Mouse (Mus musculus) neural tube, embryonic 15.5 days (tissue): ENCODE results near the gene Epdr1. TPM values are rescaled to one million over a fixed set of nuclear protein-coding genes. Genes with fewer than 3 reads are reported as not detected.

Source experiments
- ATAC-seq: fragments of 200-750 bp; cut with Nextera tagmentation; 2 replicates; pipeline ENCODE4 v1.8.0; 2017; ENCODE audit warnings: mild to moderate bottlenecking, moderate TSS enrichment, moderate library complexity; ENCODE audit not compliant: low FRiP score
- H3K27ac ChIP-seq: fragments of 300-500 bp; sonication (generic); replicated peaks from 2 replicates; pipeline ENCODE4 v1.5.1; 2015; ENCODE audit warnings: mild to moderate bottlenecking, inconsistent platforms
- H3K27me3 ChIP-seq: fragments of 300-500 bp; sonication (generic); replicated peaks from 2 replicates; pipeline ENCODE4 v1.6.1; 2015; ENCODE audit warnings: inconsistent platforms
- H3K36me3 ChIP-seq: fragments of 300-500 bp; sonication (generic); 2 replicates; pipeline ENCODE4 v1.6.1; 2015; ENCODE audit warnings: inconsistent platforms
- H3K4me1 ChIP-seq: fragments of 300-500 bp; sonication (generic); 2 replicates; pipeline ENCODE4 v1.6.1; 2015; ENCODE audit warnings: inconsistent platforms
- H3K4me2 ChIP-seq: fragments of 300-500 bp; sonication (generic); 2 replicates; pipeline ENCODE4 v1.6.1; 2015; ENCODE audit warnings: inconsistent platforms, mild to moderate bottlenecking, moderate library complexity
- H3K4me3 ChIP-seq: fragments of 300-500 bp; sonication (generic); replicated peaks from 2 replicates; pipeline ENCODE4 v1.5.1; 2015; ENCODE audit warnings: mild to moderate bottlenecking, inconsistent platforms
- H3K9ac ChIP-seq: fragments of 300-500 bp; sonication (generic); replicated peaks from 2 replicates; pipeline ENCODE4 v1.6.1; 2015; ENCODE audit warnings: mild to moderate bottlenecking, inconsistent platforms
- H3K9me3 ChIP-seq: fragments of 300-500 bp; sonication (generic); replicated peaks from 2 replicates; pipeline ENCODE4 v1.6.1; 2016; ENCODE audit warnings: inconsistent platforms
- WGBS: fragments of 180-500 bp; shearing (Covaris S2); methylation state at CpG from one replicate; pipeline ENCODE4 v1.1.7; 2015; ENCODE audit warnings: mixed read lengths; 5-methylcytosine and 5-hydroxymethylcytosine counted together
- polyA plus RNA-seq: library from polyadenylated mRNA; unstranded; fragments of >200 nt; fragmentation: Nextera tagmentation; extraction: Ambion mirVana; gene quantifications from 2 replicates; pipeline ENCODE4 v1.2.1, GENCODE M21; 2015

Gene Epdr1
- polyA plus RNA-seq, 1 experiment from 2014 or later: 27.0 TPM

GRCm38 (mm10) chr13:19624632-19625320 lies 5.0 kb upstream of the Epdr1 start:
- WGBS: 82% methylated on average over 11 of the region's 11 CpGs
- H3K9ac ChIP-seq: no peak overlapping the region
- H3K27me3 ChIP-seq: 0 out of 2 replicates have a peak, but pooled peaks cover 7% of the 10 kb centered on the region
- peak overlapping the region; percentile 89; the same call in 1 of the 2 replicates for H3K4me2 ChIP-seq
- H3K27ac ChIP-seq: no peak overlapping the region
- H3K4me3 ChIP-seq: no peak overlapping the region
- H3K4me1 ChIP-seq: peaks cover 15% of the 10 kb centered on the region
- H3K36me3 ChIP-seq: no peaks in the 10 kb centered on the region
- ATAC-seq: no peak
- no peaks in the 10 kb centered on the region for H3K9me3 ChIP-seq

- Histone ChIP-seq H3K4me2 (peak overlapping the region; percentile 89), H3K27ac (no peak overlapping the region), H3K9me3 (no peaks in the 10 kb centered on the region), H3K4me3 (peak overlapping the region; percentile 51), H3K36me3 (no peaks in the 10 kb centered on the region), H3K27me3 (0 out of 2 replicates have a peak, but pooled peaks cover 7% of the 10 kb centered on the region), H3K9ac (peak overlapping the region; percentile 64), H3K4me1 (peaks cover 20% of the 10 kb centered on the region)
- ATAC-seq: peak; percentile 46
- WGBS: 17% methylated on average over 30 of the region's 30 CpGs
Measured at GRCm38 (mm10) chr13:19623228-19623905, 3.6 kb upstream of the Epdr1 start.

- ATAC-seq: peak; percentile 59
- Histone ChIP-seq H3K36me3 (no peaks in the 10 kb centered on the region), H3K4me2 (peak within 1 kb of the TSS; percentile 89), H3K4me3 (peak within 1 kb of the TSS; percentile 51), H3K9me3 (no peaks in the 10 kb centered on the region), H3K27me3 (0 out of 2 replicates have a peak, but pooled peaks cover 7% of the 10 kb centered on the region), H3K4me1 (peaks cover 25% of the 10 kb centered on the region), H3K27ac (no peak within 1 kb of the TSS), H3K9ac (peak within 1 kb of the TSS; percentile 64)
- WGBS: 3% methylated on average over 25 of the region's 25 CpGs
Measured at GRCm38 (mm10) chr13:19622573-19623227, 3.0 kb upstream of the Epdr1 start, which contains the start of gene Sfrp4. Gene Sfrp4, plus strand, starts transcription at chr13:19623104.

GRCm38 (mm10) chr13:19618841-19619215 lies 899 bp downstream of the Epdr1 start:
- Histone ChIP-seq H3K9ac (peak overlapping the region; percentile 86), H3K36me3 (no peaks in the 10 kb centered on the region), H3K4me1 (peaks cover 25% of the 10 kb centered on the region), H3K27me3 (0 out of 2 replicates have a peak, but pooled peaks cover 4% of the 10 kb centered on the region), H3K4me3 (peak overlapping the region; percentile 65), H3K27ac (peak overlapping the region; percentile 93), H3K9me3 (no peaks in the 10 kb centered on the region), H3K4me2 (peak overlapping the region; percentile 85)
- ATAC-seq: peak; percentile 65
- 2% methylated on average over 5 of the region's 5 CpGs for WGBS

- no peaks in the 10 kb centered on the region for H3K36me3 ChIP-seq
- no peak overlapping the region for H3K4me3 ChIP-seq
- H3K4me1 ChIP-seq: peaks cover 17% of the 10 kb centered on the region
- 0 out of 2 replicates have a peak, but pooled peaks cover 3% of the 10 kb centered on the region for H3K27me3 ChIP-seq
- peak overlapping the region; percentile 85 for H3K4me2 ChIP-seq
- no peaks in the 10 kb centered on the region for H3K9me3 ChIP-seq
- H3K9ac ChIP-seq: no peak overlapping the region
- WGBS: 95% methylated on average over 4 of the region's 4 CpGs
- ATAC-seq: no peak
- no peak overlapping the region for H3K27ac ChIP-seq
Measured at GRCm38 (mm10) chr13:19618081-19618480, 1.6 kb downstream of the Epdr1 start.

- Histone ChIP-seq H3K4me2 (no peak overlapping the region), H3K36me3 (no peaks in the 10 kb centered on the region), H3K9ac (no peak overlapping the region), H3K4me1 (peaks cover 10% of the 10 kb centered on the region), H3K27me3 (no peaks in the 10 kb centered on the region), H3K27ac (no peak overlapping the region), H3K9me3 (no peaks in the 10 kb centered on the region), H3K4me3 (no peak overlapping the region)
- no peak for ATAC-seq
- WGBS: 92% methylated on average over 1 of the region's 1 CpGs
Measured at GRCm38 (mm10) chr13:19614311-19614710, 5.4 kb downstream of the Epdr1 start.

GRCm38 (mm10) chr13:19613426-19613825 lies 6.3 kb downstream of the Epdr1 start:
- Histone ChIP-seq H3K36me3 (no peaks in the 10 kb centered on the region), H3K4me2 (no peak overlapping the region), H3K27me3 (no peaks in the 10 kb centered on the region), H3K4me1 (peaks cover 6% of the 10 kb centered on the region), H3K4me3 (no peak overlapping the region), H3K9me3 (no peaks in the 10 kb centered on the region), H3K9ac (no peak overlapping the region), H3K27ac (no peak overlapping the region)
- ATAC-seq: no peak
- 83% methylated on average over 1 of the region's 1 CpGs for WGBS

- Histone ChIP-seq H3K9me3 (no peaks in the 10 kb centered on the region), H3K36me3 (no peaks in the 10 kb centered on the region), H3K4me1 (peaks cover 1% of the 10 kb centered on the region), H3K4me3 (no peak overlapping the region), H3K27me3 (no peaks in the 10 kb centered on the region), H3K27ac (no peak overlapping the region), H3K4me2 (no peak overlapping the region), H3K9ac (no peak overlapping the region)
- no peak for ATAC-seq
- 39% methylated on average over 3 of the region's 3 CpGs for WGBS
Measured at GRCm38 (mm10) chr13:19612963-19613362, 6.8 kb downstream of the Epdr1 start.

GRCm38 (mm10) chr13:19612348-19612747 lies 7.4 kb downstream of the Epdr1 start:
- ATAC-seq: no peak
- H3K4me1 ChIP-seq: no peaks in the 10 kb centered on the region

GRCm38 (mm10) chr13:19608120-19608519 lies 11.6 kb downstream of the Epdr1 start:
- Histone ChIP-seq H3K4me2 (no peak overlapping the region), H3K9ac (no peak overlapping the region), H3K27ac (no peak overlapping the region), H3K4me3 (no peak overlapping the region), H3K36me3 (no peaks in the 10 kb centered on the region), H3K9me3 (no peaks in the 10 kb centered on the region), H3K4me1 (no peaks in the 10 kb centered on the region), H3K27me3 (no peaks in the 10 kb centered on the region)
- no peak for ATAC-seq

More at GRCm38 (mm10) chr13:19612348-19612747, 7.4 kb downstream of the Epdr1 start:
- Histone ChIP-seq H3K9me3 (no peaks in the 10 kb centered on the region), H3K9ac (no peak overlapping the region), H3K27me3 (no peaks in the 10 kb centered on the region), H3K36me3 (no peaks in the 10 kb centered on the region), H3K27ac (no peak overlapping the region), H3K4me2 (no peak overlapping the region), H3K4me3 (no peak overlapping the region)
- WGBS: 18% methylated on average over 1 of the region's 1 CpGs

GRCm38 (mm10) chr13:19604916-19605315 lies 14.8 kb downstream of the Epdr1 start:
- Histone ChIP-seq H3K27me3 (no peaks in the 10 kb centered on the region), H3K9ac (no peak overlapping the region), H3K27ac (no peak overlapping the region), H3K9me3 (no peaks in the 10 kb centered on the region), H3K4me3 (no peak overlapping the region), H3K4me1 (no peaks in the 10 kb centered on the region), H3K4me2 (no peak overlapping the region), H3K36me3 (no peaks in the 10 kb centered on the region)
- no peak for ATAC-seq
